Mouse (Mus musculus): ENCODE data around the gene Zfr2.

- TF ChIP-seq POLR2A (IDR thresholded peaks at IDR 0.05; ENCODE audit: borderline replicate concordance, insufficient read depth, low read length) (no peak), CTCF (IDR thresholded peaks at IDR 0.05; ENCODE audit: borderline replicate concordance, insufficient read depth, low read depth, low read length) (no peak)
Measured at GRCm38 (mm10) chr10:81300352-81300907, 67.5 kb downstream of the Zfr2 start.
